Mouse (Mus musculus) liver, postnatal 0 days (tissue): ENCODE results near the gene Fut1.

ENCODE experiments used
- CTCF ChIP-seq: sonication (generic); IDR thresholded peaks from 2 replicates; pipeline ENCODE4 v1.5.1; 2016; ENCODE audit warnings: antibody characterized with exemption, low read depth
- EP300 ChIP-seq: IDR thresholded peaks from 2 replicates; pipeline ENCODE4 v1.6.1; 2016; ENCODE audit warnings: antibody characterized with exemption, low read depth, mild to moderate bottlenecking

DNA sequence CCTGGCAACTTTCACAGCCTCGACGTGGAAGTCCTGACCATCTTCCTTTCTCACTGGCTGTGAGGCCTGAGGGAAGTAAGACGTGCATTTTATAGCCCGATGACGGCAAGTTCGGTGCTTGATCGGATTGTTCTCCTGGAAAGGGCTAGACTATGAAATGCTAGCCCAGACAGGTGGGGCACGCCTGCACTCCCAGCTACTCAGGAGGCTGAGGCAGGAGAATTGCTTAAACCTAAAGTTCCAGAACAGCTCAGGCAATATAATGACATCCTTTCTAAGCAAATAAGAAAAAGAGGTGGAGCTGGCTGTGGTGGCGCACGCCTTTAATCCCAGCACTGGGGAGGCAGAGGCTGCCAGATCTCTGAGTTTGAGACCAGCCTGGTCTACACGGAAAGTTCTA, 6.4 kb downstream of the Fut1 start:
- TF ChIP-seq CTCF (no peak), EP300 (no peak)
